Mouse (Mus musculus) kidney, postnatal 0 days (tissue): ENCODE data around the gene Macrod2. TPM values are rescaled to one million over a fixed set of nuclear protein-coding genes. Genes with fewer than 3 reads are reported as not detected.

ENCODE experiments used
- ATAC-seq: fragments of 200-750 bp; cut with Nextera tagmentation; replicated peaks from 2 replicates; pipeline ENCODE4 v1.8.0; 2017; ENCODE audit warnings: low read depth, moderate number of reproducible peaks, moderate TSS enrichment, moderate library complexity; ENCODE audit not compliant: low FRiP score
- DNase-seq: peaks from one replicate; pipeline ENCODE4 v3.0.0-alpha.2; 2016; ENCODE audit warnings: low spot score
- H3K27ac ChIP-seq: fragments of 300-500 bp; sonication (generic); 2 replicates; pipeline ENCODE4 v1.5.1; 2014; ENCODE audit warnings: mild to moderate bottlenecking
- H3K27me3 ChIP-seq: fragments of 300-500 bp; sonication (generic); 2 replicates; pipeline ENCODE4 v1.6.1; 2014; ENCODE audit warnings: low read length, mixed read lengths; ENCODE audit not compliant: insufficient read depth
- H3K36me3 ChIP-seq: fragments of 300-500 bp; sonication (generic); 2 replicates; pipeline ENCODE4 v1.6.1; 2014; ENCODE audit warnings: low read length, mixed read lengths; ENCODE audit not compliant: insufficient read depth
- H3K4me1 ChIP-seq: fragments of 300-500 bp; sonication (generic); replicated peaks from 2 replicates; pipeline ENCODE4 v1.6.1; 2014; ENCODE audit warnings: antibody characterized with exemption, low read length, mixed read lengths; ENCODE audit not compliant: insufficient read depth
- H3K4me2 ChIP-seq: fragments of 300-500 bp; sonication (generic); 2 replicates; pipeline ENCODE4 v1.6.1; 2014; ENCODE audit warnings: mild to moderate bottlenecking, low read length, moderate library complexity, mixed read lengths
- H3K4me3 ChIP-seq: fragments of 300-500 bp; sonication (generic); replicated peaks from 2 replicates; pipeline ENCODE4 v1.5.1; 2014; ENCODE audit warnings: low read depth, low read length
- H3K9ac ChIP-seq: fragments of 300-500 bp; sonication (generic); 2 replicates; pipeline ENCODE4 v1.6.1; 2014; ENCODE audit warnings: low read depth, low read length
- H3K9me3 ChIP-seq: fragments of 300-500 bp; sonication (generic); replicated peaks from 2 replicates; pipeline ENCODE4 v1.6.1; 2016; ENCODE audit warnings: low read length, inconsistent platforms, mixed read lengths
- CTCF ChIP-seq: IDR thresholded peaks from 2 replicates; pipeline ENCODE4 v1.5.1; 2016; ENCODE audit warnings: antibody characterized with exemption, low read depth, mild to moderate bottlenecking, moderate library complexity
- WGBS: fragments of 180-500 bp; shearing (Covaris S2); extraction: QIAGEN DNeasy Blood & Tissue Kit; methylation state at CpG from one replicate; pipeline ENCODE4 v1.1.7; 2014; 5-methylcytosine and 5-hydroxymethylcytosine counted together
- polyA plus RNA-seq: library from polyadenylated mRNA; unstranded; fragments of >200 nt; fragmentation: Nextera tagmentation; extraction: Ambion mirVana; gene quantifications from 2 replicates; pipeline ENCODE4 v1.2.1, GENCODE M21; 2015

The Macrod2 gene
- polyA plus RNA-seq, 1 experiment from 2014 or later: 28.6 TPM

DNA sequence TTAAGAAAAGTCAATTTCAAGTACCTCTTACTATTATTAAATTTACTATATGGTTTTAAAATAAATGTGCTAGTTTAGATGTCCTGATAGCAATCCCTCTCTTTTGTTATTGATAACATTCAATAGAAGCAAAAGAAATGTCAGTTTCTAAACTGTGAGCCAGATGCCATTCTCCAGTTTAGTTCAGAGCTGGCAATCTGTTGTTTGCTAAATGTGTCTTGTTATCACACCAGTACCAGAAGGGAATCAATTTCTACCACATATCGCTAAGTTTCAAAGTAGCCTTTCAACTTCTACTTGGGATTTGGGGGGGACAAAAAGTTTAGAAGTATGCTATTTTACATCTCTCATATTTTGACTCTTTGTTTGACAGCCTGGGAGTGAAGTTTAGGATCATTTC is 1077.7 kb downstream of the Macrod2 start:
- Histone ChIP-seq H3K27me3 (no peaks in the 10 kb centered on the region), H3K9ac (no peak overlapping the region), H3K4me2 (no peak overlapping the region), H3K4me1 (no peaks in the 10 kb centered on the region), H3K4me3 (no peak overlapping the region), H3K9me3 (no peaks in the 10 kb centered on the region), H3K36me3 (no peaks in the 10 kb centered on the region), H3K27ac (no peak overlapping the region)
- TF ChIP-seq CTCF: no peak
- DNase-seq (no peak), ATAC-seq (no peak)
- WGBS: 95% methylated on average over 1 of the region's 1 CpGs

DNA sequence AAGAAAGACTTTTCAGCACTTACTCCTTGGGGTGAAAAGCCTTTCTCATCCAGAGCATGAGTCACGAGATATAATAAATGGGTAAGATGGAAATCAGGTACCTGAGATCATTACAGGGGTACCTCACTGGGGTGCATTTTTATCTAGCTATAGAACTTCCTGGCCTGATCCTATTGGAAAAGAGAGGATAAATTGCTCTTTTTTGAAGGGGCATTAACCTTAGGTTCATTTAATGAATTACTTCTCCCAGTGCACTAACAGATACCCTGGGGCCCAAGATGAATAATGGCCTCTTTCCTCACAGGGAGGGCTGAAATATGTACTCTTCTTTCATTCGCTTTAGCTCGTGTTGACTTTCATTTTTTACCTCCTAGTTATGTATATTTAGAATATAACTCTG is 1082.5 kb downstream of the Macrod2 start:
- TF ChIP-seq CTCF: no peak
- H3K4me3 ChIP-seq: no peak overlapping the region
- no peak for ATAC-seq
- WGBS: 62% methylated on average over 3 of the region's 3 CpGs
- H3K36me3 ChIP-seq: no peaks in the 10 kb centered on the region
- H3K27ac ChIP-seq: no peak overlapping the region
- no peak overlapping the region for H3K9ac ChIP-seq
- H3K4me1 ChIP-seq: no peaks in the 10 kb centered on the region
- no peaks in the 10 kb centered on the region for H3K27me3 ChIP-seq
- no peak overlapping the region for H3K4me2 ChIP-seq
- DNase-seq: no peak
- H3K9me3 ChIP-seq: no peaks in the 10 kb centered on the region

GRCm38 (mm10) chr2:141490518-141490917 is 1095.4 kb downstream of the Macrod2 start:
- Histone ChIP-seq H3K4me1 (no peaks in the 10 kb centered on the region), H3K9ac (no peak overlapping the region), H3K4me3 (no peak overlapping the region), H3K4me2 (no peak overlapping the region), H3K36me3 (no peaks in the 10 kb centered on the region), H3K27me3 (no peaks in the 10 kb centered on the region), H3K9me3 (no peaks in the 10 kb centered on the region), H3K27ac (no peak overlapping the region)
- DNase-seq (no peak), ATAC-seq (no peak)
- WGBS: 82% methylated on average over 3 of the region's 3 CpGs
- no peak for TF ChIP-seq CTCF

- no peak overlapping the region for H3K4me3 ChIP-seq
- TF ChIP-seq CTCF: no peak
- H3K4me1 ChIP-seq: no peaks in the 10 kb centered on the region
- 93% methylated on average over 3 of the region's 3 CpGs for WGBS
- H3K9me3 ChIP-seq: no peaks in the 10 kb centered on the region
- DNase-seq: no peak
- no peaks in the 10 kb centered on the region for H3K27me3 ChIP-seq
- H3K27ac ChIP-seq: no peak overlapping the region
- H3K4me2 ChIP-seq: no peak overlapping the region
- no peak overlapping the region for H3K9ac ChIP-seq
- ATAC-seq: peak; percentile 73
- no peaks in the 10 kb centered on the region for H3K36me3 ChIP-seq
Observed at GRCm38 (mm10) chr2:141505451-141505850, 1110.3 kb downstream of the Macrod2 start.

DNA sequence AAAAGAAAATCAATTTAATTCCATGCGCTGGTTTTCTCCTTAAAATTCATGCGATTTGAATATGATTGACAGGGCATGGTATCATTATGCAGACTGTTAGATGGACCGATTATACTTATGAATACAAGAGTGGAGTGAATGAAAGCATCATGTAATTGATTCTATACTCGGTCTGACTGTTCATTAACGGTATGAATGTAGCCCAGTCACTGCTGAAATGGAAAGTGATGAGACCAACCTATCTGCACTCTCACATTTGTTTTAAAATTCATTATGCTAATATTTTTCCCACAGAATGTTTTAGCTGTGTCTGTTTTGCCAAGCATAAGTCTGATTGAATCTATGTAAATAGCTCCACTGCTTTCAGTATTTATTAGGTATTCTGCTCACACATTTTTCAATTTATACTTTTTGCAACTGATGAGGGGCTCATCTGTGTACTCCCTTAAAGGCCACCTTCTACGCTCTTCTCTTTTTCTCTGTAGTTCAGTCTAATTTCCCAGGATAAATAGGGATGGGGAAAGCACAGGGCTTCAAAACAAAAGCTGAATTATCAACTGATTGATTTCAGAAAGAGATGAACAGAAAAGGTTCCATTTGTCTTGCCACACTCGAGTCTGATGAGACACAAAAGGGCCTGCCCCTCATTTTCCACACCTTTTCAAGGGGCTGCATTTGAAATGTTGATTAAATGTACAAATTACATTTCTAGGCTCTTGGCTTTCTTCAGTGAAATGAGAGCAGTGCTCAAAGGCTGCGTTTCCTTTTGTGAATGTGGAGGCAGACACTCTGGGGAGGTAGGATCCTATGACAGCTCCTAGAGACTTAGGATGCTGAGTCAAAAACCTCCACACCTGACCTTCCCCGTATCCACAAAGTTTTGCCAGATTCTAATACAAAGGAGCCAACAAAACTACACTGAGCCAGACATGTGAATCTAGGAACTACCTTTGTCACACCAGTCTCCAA is 1113.1 kb downstream of the Macrod2 start:
- Histone ChIP-seq H3K4me2 (no peak overlapping the region), H3K27ac (no peak overlapping the region), H3K9ac (no peak overlapping the region), H3K27me3 (no peaks in the 10 kb centered on the region), H3K4me3 (no peak overlapping the region), H3K36me3 (no peaks in the 10 kb centered on the region), H3K4me1 (no peaks in the 10 kb centered on the region), H3K9me3 (no peaks in the 10 kb centered on the region)
- 81% methylated on average over 9 of the region's 9 CpGs for WGBS
- no peak for DNase-seq
- no peak for TF ChIP-seq CTCF
- ATAC-seq: no peak

- H3K27me3 ChIP-seq: no peaks in the 10 kb centered on the region
- no peak for TF ChIP-seq CTCF
- ATAC-seq: no peak
- no peaks in the 10 kb centered on the region for H3K4me1 ChIP-seq
- no peak overlapping the region for H3K27ac ChIP-seq
- WGBS: 78% methylated on average over 3 of the region's 3 CpGs
- H3K9ac ChIP-seq: no peak overlapping the region
- H3K36me3 ChIP-seq: no peaks in the 10 kb centered on the region
- DNase-seq: no peak
- H3K4me2 ChIP-seq: no peak overlapping the region
- H3K9me3 ChIP-seq: no peaks in the 10 kb centered on the region
- H3K4me3 ChIP-seq: no peak overlapping the region
Observed at GRCm38 (mm10) chr2:141514976-141515375, 1119.9 kb downstream of the Macrod2 start.

- Histone ChIP-seq H3K4me2 (no peak overlapping the region), H3K27me3 (no peaks in the 10 kb centered on the region), H3K9me3 (no peaks in the 10 kb centered on the region), H3K36me3 (no peaks in the 10 kb centered on the region), H3K27ac (no peak overlapping the region), H3K9ac (no peak overlapping the region), H3K4me3 (no peak overlapping the region), H3K4me1 (no peaks in the 10 kb centered on the region)
- no peak for TF ChIP-seq CTCF
- DNase-seq: peak; percentile 28
- no peak for ATAC-seq
- WGBS: 48% methylated on average over 4 of the region's 4 CpGs
Observed at GRCm38 (mm10) chr2:141522081-141522480, 1127.0 kb downstream of the Macrod2 start.
